Mouse (Mus musculus): ENCODE results near the gene Slc8a2.

DNA sequence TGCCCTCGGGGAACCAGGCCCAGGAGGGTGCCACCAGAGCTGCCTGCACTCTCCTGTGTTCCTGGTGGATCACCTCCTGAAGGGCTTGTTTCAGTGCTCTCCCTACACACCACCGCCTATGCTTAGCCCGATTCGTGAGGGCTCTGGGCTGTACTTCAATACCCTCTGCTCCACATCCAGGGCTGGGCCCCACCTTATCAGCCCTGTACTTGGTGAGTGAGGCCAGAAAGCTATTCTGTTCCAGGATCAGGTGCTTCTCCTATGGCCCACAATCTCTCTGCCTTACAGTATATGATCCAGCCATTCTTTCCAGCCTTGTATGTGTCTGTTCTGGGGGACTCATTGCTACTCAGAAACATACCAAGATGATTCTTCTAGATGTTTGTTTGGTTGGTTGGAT is 46.3 kb upstream of the Slc8a2 start:
- no peak for TF ChIP-seq CTCF (IDR thresholded peaks at IDR 0.05; ENCODE audit: low read depth)
- no peak for TF ChIP-seq EP300 (IDR thresholded peaks at IDR 0.05; ENCODE audit: low read depth)
